Mouse (Mus musculus) heart, adult 2 months (tissue): ENCODE results near the gene Ifi211.
"Not testable (repeated sequence)": the region's sequence is repeated elsewhere in the genome, so short reads cannot be mapped to it uniquely, and the experiment has no call there.

Source experiments
- CTCF ChIP-seq: fragments of 200-600 bp; IDR thresholded peaks from 2 replicates; pipeline ENCODE4 v1.8.1; 2022; ENCODE audit warnings: antibody characterized with exemption, mild to moderate bottlenecking, moderate library complexity
- EP300 ChIP-seq: fragments of 200-500 bp; IDR thresholded peaks from 2 replicates; pipeline ENCODE4 v1.6.1; 2011; ENCODE audit warnings: low read depth, low read length, control low read depth; ENCODE audit not compliant: insufficient read depth
- POLR2A ChIP-seq: fragments of 200-500 bp; IDR thresholded peaks from 2 replicates; pipeline ENCODE4 v1.6.1; 2011; ENCODE audit warnings: mild to moderate bottlenecking, low read depth, low read length, control low read depth; ENCODE audit not compliant: insufficient read depth

DNA sequence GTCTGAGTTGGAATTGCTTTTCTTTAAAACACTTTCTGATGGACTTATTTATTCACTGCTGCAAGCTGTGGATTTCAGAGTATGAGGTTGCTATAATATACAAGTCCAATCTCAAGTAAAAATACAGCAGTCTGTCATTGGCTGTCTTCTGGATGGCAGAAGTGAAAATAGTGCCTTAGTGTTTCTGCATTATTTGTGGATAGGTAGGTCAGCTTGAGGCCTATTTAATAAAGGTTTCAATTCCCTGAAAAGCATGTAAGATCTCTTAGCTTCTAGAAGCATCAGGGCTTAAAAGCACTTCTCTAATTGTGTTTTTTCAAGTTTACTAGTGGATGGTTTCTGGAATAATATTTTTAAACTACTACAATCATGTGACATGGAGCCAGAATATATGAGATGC, 23.1 kb downstream of the Ifi211 start:
- TF ChIP-seq CTCF, POLR2A, EP300: not testable (repeated sequence)
